Mouse (Mus musculus): ENCODE data around the gene Clrn2. TPM values are rescaled to one million over a fixed set of nuclear protein-coding genes. Genes with fewer than 3 reads are reported as not detected.
"Not testable (repeated sequence)": the region's sequence is repeated elsewhere in the genome, so short reads cannot be mapped to it uniquely, and the experiment has no call there.

Clrn2 gene
- not detected in 2 replicates for polyA plus RNA-seq (2015; fragmentation: Nextera tagmentation; extraction: Ambion mirVana)

- ATAC-seq (ENCODE audit: insufficient read depth): no peak
- Histone ChIP-seq H3K9me3 (replicated peaks) (no peaks in the 10 kb centered on the region), H3K4me3 (replicated peaks) (no peak within 1 kb of the TSS), H3K4me2 (no peak within 1 kb of the TSS), H3K9ac (no peak within 1 kb of the TSS), H3K4me1 (replicated peaks) (peaks cover 24% of the 10 kb centered on the region), H3K36me3 (replicated peaks) (no peaks in the 10 kb centered on the region), H3K27ac (replicated peaks) (no peak within 1 kb of the TSS), H3K27me3 (no peaks in the 10 kb centered on the region; the same call in 1 of the 2 replicates)
- 64% methylated on average over 6 of the region's 6 CpGs for WGBS (ENCODE audit: insufficient replicate concordance)
Observed at GRCm38 (mm10) chr5:45453451-45453850, at the start of gene Clrn2. Gene Clrn2, plus strand, starts transcription at chr5:45453751.

- WGBS (ENCODE audit: insufficient replicate concordance): 28% methylated on average over 2 of the region's 2 CpGs
Observed at GRCm38 (mm10) chr5:45406129-45406528, 47.4 kb upstream of the Clrn2 start.

GRCm38 (mm10) chr5:45416478-45416877, 37.1 kb upstream of the Clrn2 start:
- Histone ChIP-seq H3K4me1 (replicated peaks) (no peaks in the 10 kb centered on the region), H3K27me3 (no peaks in the 10 kb centered on the region), H3K4me2 (no peak overlapping the region), H3K9me3 (replicated peaks) (no peaks in the 10 kb centered on the region), H3K27ac (replicated peaks) (no peak overlapping the region), H3K9ac (no peak overlapping the region), H3K4me3 (replicated peaks) (no peak overlapping the region), H3K36me3 (replicated peaks) (no peaks in the 10 kb centered on the region)
- no peak for ATAC-seq (ENCODE audit: insufficient read depth)
- WGBS (ENCODE audit: insufficient replicate concordance): 47% methylated on average over 3 of the region's 3 CpGs

More at GRCm38 (mm10) chr5:45406129-45406528, 47.4 kb upstream of the Clrn2 start:
- Histone ChIP-seq H3K27me3 (no peaks in the 10 kb centered on the region), H3K4me2 (no peak overlapping the region), H3K9me3 (replicated peaks) (no peaks in the 10 kb centered on the region), H3K4me1 (replicated peaks) (no peaks in the 10 kb centered on the region), H3K36me3 (replicated peaks) (no peaks in the 10 kb centered on the region), H3K9ac (no peak overlapping the region), H3K4me3 (replicated peaks) (no peak overlapping the region), H3K27ac (replicated peaks) (no peak overlapping the region)
- ATAC-seq (ENCODE audit: insufficient read depth): no peak

GRCm38 (mm10) chr5:45417859-45418443, 35.6 kb upstream of the Clrn2 start:
- Histone ChIP-seq H3K27ac (replicated peaks) (no peak overlapping the region), H3K4me2 (no peak overlapping the region), H3K27me3 (no peaks in the 10 kb centered on the region), H3K4me1 (replicated peaks) (peaks cover 6% of the 10 kb centered on the region), H3K36me3 (replicated peaks) (no peaks in the 10 kb centered on the region), H3K9ac (no peak overlapping the region), H3K9me3 (replicated peaks) (no peaks in the 10 kb centered on the region), H3K4me3 (replicated peaks) (no peak overlapping the region)
- WGBS (ENCODE audit: insufficient replicate concordance): 31% methylated on average over 3 of the region's 3 CpGs
- no peak for ATAC-seq (ENCODE audit: insufficient read depth)

GRCm38 (mm10) chr5:45419841-45420638, 33.5 kb upstream of the Clrn2 start:
- H3K36me3 ChIP-seq (replicated peaks): no peaks in the 10 kb centered on the region
- no peaks in the 10 kb centered on the region for H3K9me3 ChIP-seq (replicated peaks)
- no peak overlapping the region for H3K27ac ChIP-seq (replicated peaks)
- H3K4me1 ChIP-seq (replicated peaks): peaks cover 6% of the 10 kb centered on the region
- no peaks in the 10 kb centered on the region for H3K27me3 ChIP-seq
- H3K4me2 ChIP-seq: no peak overlapping the region
- H3K9ac ChIP-seq: no peak overlapping the region
- WGBS (ENCODE audit: insufficient replicate concordance): 54% methylated on average over 10 of the region's 10 CpGs
- no peak overlapping the region for H3K4me3 ChIP-seq (replicated peaks)
- no peak; the same call in 1 of the 2 replicates for ATAC-seq (ENCODE audit: insufficient read depth)

- Histone ChIP-seq H3K4me1 (replicated peaks) (peaks cover 6% of the 10 kb centered on the region), H3K4me3 (replicated peaks) (no peak overlapping the region), H3K27ac (replicated peaks) (no peak overlapping the region), H3K4me2 (no peak overlapping the region), H3K9me3 (replicated peaks) (no peaks in the 10 kb centered on the region), H3K9ac (no peak overlapping the region), H3K27me3 (no peaks in the 10 kb centered on the region), H3K36me3 (replicated peaks) (no peaks in the 10 kb centered on the region)
- WGBS (ENCODE audit: insufficient replicate concordance): 47% methylated on average over 12 of the region's 12 CpGs
- no peak for ATAC-seq (ENCODE audit: insufficient read depth)
Observed at GRCm38 (mm10) chr5:45421881-45422844, 31.4 kb upstream of the Clrn2 start.

- WGBS (ENCODE audit: insufficient replicate concordance): 32% methylated on average over 8 of the region's 8 CpGs
- Histone ChIP-seq H3K36me3 (replicated peaks) (no peaks in the 10 kb centered on the region), H3K4me3 (replicated peaks) (no peak overlapping the region), H3K27ac (replicated peaks) (no peak overlapping the region), H3K27me3 (no peaks in the 10 kb centered on the region), H3K4me2 (no peak overlapping the region), H3K9ac (no peak overlapping the region), H3K9me3 (replicated peaks) (no peaks in the 10 kb centered on the region), H3K4me1 (replicated peaks) (peaks cover 6% of the 10 kb centered on the region)
- no peak for ATAC-seq (ENCODE audit: insufficient read depth)
Observed at GRCm38 (mm10) chr5:45424021-45424886, 29.3 kb upstream of the Clrn2 start.

GRCm38 (mm10) chr5:45425771-45426170, 27.8 kb upstream of the Clrn2 start:
- H3K27ac ChIP-seq (replicated peaks); H3K36me3 ChIP-seq (replicated peaks); H3K9ac ChIP-seq; H3K4me3 ChIP-seq (replicated peaks); ATAC-seq (ENCODE audit: insufficient read depth); H3K9me3 ChIP-seq (replicated peaks); H3K4me1 ChIP-seq (replicated peaks); H3K27me3 ChIP-seq; H3K4me2 ChIP-seq: not testable (repeated sequence)
- WGBS (ENCODE audit: insufficient replicate concordance): 59% methylated on average over 1 of the region's 1 CpGs

GRCm38 (mm10) chr5:45426416-45427034, 27.0 kb upstream of the Clrn2 start:
- Histone ChIP-seq H3K4me1 (replicated peaks) (peaks cover 6% of the 10 kb centered on the region), H3K36me3 (replicated peaks) (no peaks in the 10 kb centered on the region), H3K27me3 (no peaks in the 10 kb centered on the region), H3K4me2 (no peak overlapping the region), H3K9me3 (replicated peaks) (no peaks in the 10 kb centered on the region), H3K9ac (no peak overlapping the region), H3K4me3 (replicated peaks) (no peak overlapping the region), H3K27ac (replicated peaks) (no peak overlapping the region)
- ATAC-seq (ENCODE audit: insufficient read depth): no peak
- WGBS (ENCODE audit: insufficient replicate concordance): 7% methylated on average over 1 of the region's 1 CpGs

GRCm38 (mm10) chr5:45427891-45428290, 25.7 kb upstream of the Clrn2 start:
- ATAC-seq (ENCODE audit: insufficient read depth): no peak
- no peak overlapping the region for H3K27ac ChIP-seq (replicated peaks)
- no peak overlapping the region for H3K4me3 ChIP-seq (replicated peaks)
- H3K4me1 ChIP-seq (replicated peaks): no peaks in the 10 kb centered on the region
- H3K9me3 ChIP-seq (replicated peaks): no peaks in the 10 kb centered on the region
- H3K4me2 ChIP-seq: no peak overlapping the region
- 75% methylated on average over 7 of the region's 7 CpGs for WGBS (ENCODE audit: insufficient replicate concordance)
- H3K36me3 ChIP-seq (replicated peaks): no peaks in the 10 kb centered on the region
- no peaks in the 10 kb centered on the region for H3K27me3 ChIP-seq
- H3K9ac ChIP-seq: no peak overlapping the region

Measured in liver, embryonic 15.5 days (tissue).